Mouse (Mus musculus) layer of hippocampus, adult 11-12 months (tissue): ENCODE results near the gene 1700086D15Rik.

Experiments
- DNase-seq: peaks from one replicate; pipeline ENCODE4 v3.0.0; 2022; ENCODE audit warnings: low spot score

The 1700086D15Rik gene

GRCm38 (mm10) chr11:65135251-65135739 is 24.4 kb downstream of the 1700086D15Rik start:
- peak; percentile 42 for DNase-seq

GRCm38 (mm10) chr11:65133661-65134060 is 26.0 kb downstream of the 1700086D15Rik start:
- no peak for DNase-seq

GRCm38 (mm10) chr11:65129110-65129509 is 30.6 kb downstream of the 1700086D15Rik start:
- no peak for DNase-seq

GRCm38 (mm10) chr11:65128666-65129065 is 31.0 kb downstream of the 1700086D15Rik start:
- no peak for DNase-seq

GRCm38 (mm10) chr11:65126566-65126965 is 33.1 kb downstream of the 1700086D15Rik start:
- peak; percentile 40 for DNase-seq

- peak; percentile 48 for DNase-seq
Measured at GRCm38 (mm10) chr11:65124913-65125418, 34.7 kb downstream of the 1700086D15Rik start.

GRCm38 (mm10) chr11:65120276-65120675 is 39.4 kb downstream of the 1700086D15Rik start:
- DNase-seq, result no peak

- no peak for DNase-seq
Measured at GRCm38 (mm10) chr11:65115811-65116210, 43.9 kb downstream of the 1700086D15Rik start.

- no peak for DNase-seq
Measured at GRCm38 (mm10) chr11:65112086-65112485, 47.6 kb downstream of the 1700086D15Rik start.

- DNase-seq, result no peak
Measured at GRCm38 (mm10) chr11:65111651-65112050, 48.0 kb downstream of the 1700086D15Rik start.

- DNase-seq, result no peak
Measured at GRCm38 (mm10) chr11:65110058-65110457, 49.6 kb downstream of the 1700086D15Rik start.

- DNase-seq, result no peak
Measured at GRCm38 (mm10) chr11:65107734-65108171, 51.9 kb downstream of the 1700086D15Rik start.

- no peak for DNase-seq
Measured at GRCm38 (mm10) chr11:65107151-65107550, 52.5 kb downstream of the 1700086D15Rik start.

- DNase-seq, result peak; percentile 29
Measured at GRCm38 (mm10) chr11:65104076-65104475, 55.6 kb downstream of the 1700086D15Rik start.
